Mouse (Mus musculus) embryonic fibroblast, embryonic 13.5 days (primary cell): ENCODE data around the gene Adgrb3. TPM values are rescaled to one million over a fixed set of nuclear protein-coding genes. Genes with fewer than 3 reads are reported as not detected.

Experiments
- H3K27ac ChIP-seq: 2 replicates; pipeline ENCODE4 v1.5.1; 2012; ENCODE audit warnings: low read length, control low read depth, inconsistent platforms; ENCODE audit not compliant: insufficient read depth
- H3K4me1 ChIP-seq: 2 replicates; pipeline ENCODE4 v1.6.1; 2011; ENCODE audit warnings: low read length; ENCODE audit not compliant: control insufficient read depth, insufficient read depth
- H3K4me3 ChIP-seq: 2 replicates; pipeline ENCODE4 v1.5.1; 2011; ENCODE audit warnings: mild to moderate bottlenecking, control low read depth, low read length; ENCODE audit not compliant: insufficient read depth
- CTCF ChIP-seq: IDR thresholded peaks from 2 replicates; pipeline ENCODE4 v1.5.1; 2011; ENCODE audit warnings: mild to moderate bottlenecking, control low read depth, low read length, moderate library complexity, borderline replicate concordance; ENCODE audit not compliant: insufficient read depth
- POLR2A ChIP-seq: IDR thresholded peaks from 2 replicates; pipeline ENCODE4 v1.6.1; 2011; ENCODE audit warnings: low read depth, mild to moderate bottlenecking, control low read depth, low read length, moderate library complexity
- polyA plus RNA-seq: library from polyadenylated mRNA; stranded (reverse); fragments of >200 nt; gene quantifications from 2 replicates; pipeline ENCODE4 v1.2.4, GENCODE M21; 2011; ENCODE audit warnings: low read depth; ENCODE audit not compliant: missing spikeins, insufficient read length

Adgrb3 gene
- polyA plus RNA-seq, 1 experiment = not detected

- no peak overlapping the region for H3K4me3 ChIP-seq
- TF ChIP-seq POLR2A (no peak), CTCF (no peak)
- H3K4me1 ChIP-seq = no peaks in the 10 kb centered on the region
- H3K27ac ChIP-seq = no peak overlapping the region
Measured at GRCm38 (mm10) chr1:25358554-25358953, 471.0 kb downstream of the Adgrb3 start.

DNA sequence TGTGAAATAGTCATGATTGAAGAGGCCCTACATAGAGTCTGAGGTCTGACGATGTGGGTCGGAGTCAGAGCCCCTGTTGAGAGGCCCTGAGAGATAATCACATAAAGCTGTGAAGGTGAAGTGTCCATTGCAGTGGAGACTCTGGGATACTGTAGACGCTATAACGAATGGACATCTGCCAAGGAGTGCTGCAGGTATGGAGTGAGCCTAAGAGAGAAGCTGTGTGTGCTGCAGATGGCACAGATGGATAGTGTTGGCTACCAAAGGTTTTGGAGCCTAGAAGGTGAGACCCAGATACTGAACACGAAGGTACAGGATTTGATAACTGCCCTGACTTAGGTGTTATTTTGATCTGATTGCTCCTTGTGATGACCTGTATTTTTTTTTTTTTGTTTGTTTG, 474.0 kb downstream of the Adgrb3 start:
- Histone ChIP-seq H3K4me3 (no peak overlapping the region), H3K27ac (no peak overlapping the region), H3K4me1 (no peaks in the 10 kb centered on the region)
- no peak for TF ChIP-seq POLR2A
- no peak for TF ChIP-seq CTCF

GRCm38 (mm10) chr1:25344876-25345275, 484.6 kb downstream of the Adgrb3 start:
- Histone ChIP-seq H3K4me3 (no peak overlapping the region), H3K27ac (no peak overlapping the region), H3K4me1 (no peaks in the 10 kb centered on the region)
- no peak for TF ChIP-seq POLR2A
- TF ChIP-seq CTCF = no peak

GRCm38 (mm10) chr1:25325406-25325805, 504.1 kb downstream of the Adgrb3 start:
- H3K4me1 ChIP-seq = no peaks in the 10 kb centered on the region
- TF ChIP-seq CTCF (no peak), POLR2A (no peak)
- no peak overlapping the region for H3K27ac ChIP-seq
- no peak overlapping the region for H3K4me3 ChIP-seq

- no peak overlapping the region for H3K4me3 ChIP-seq
- H3K27ac ChIP-seq = no peak overlapping the region
- TF ChIP-seq POLR2A = no peak
- TF ChIP-seq CTCF = no peak
- no peaks in the 10 kb centered on the region for H3K4me1 ChIP-seq
Measured at GRCm38 (mm10) chr1:25317142-25317541, 512.4 kb downstream of the Adgrb3 start.

GRCm38 (mm10) chr1:25312344-25312743, 517.2 kb downstream of the Adgrb3 start:
- Histone ChIP-seq H3K27ac (no peak overlapping the region), H3K4me3 (no peak overlapping the region), H3K4me1 (no peaks in the 10 kb centered on the region)
- TF ChIP-seq CTCF (no peak), POLR2A (no peak)

DNA sequence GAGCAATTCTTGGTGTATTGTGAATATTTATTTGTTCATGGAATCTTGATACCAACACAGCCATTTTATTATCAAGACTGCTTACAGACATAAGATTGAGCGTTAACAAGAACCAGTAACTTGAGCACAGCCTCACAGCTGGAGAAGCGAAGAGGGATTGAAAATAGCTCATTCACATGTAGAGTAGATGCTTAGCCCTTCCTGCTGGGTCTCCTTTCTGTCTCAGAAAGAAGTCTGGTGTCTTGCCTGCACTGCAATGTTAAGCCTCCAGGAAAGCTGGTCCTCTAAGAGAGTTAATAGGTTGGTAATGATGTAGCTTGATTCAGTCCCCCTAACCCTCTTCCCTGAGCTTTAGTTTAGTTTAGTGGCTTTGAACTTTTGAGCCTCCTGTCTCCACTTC, 519.4 kb downstream of the Adgrb3 start:
- Histone ChIP-seq H3K27ac (no peak overlapping the region), H3K4me1 (no peaks in the 10 kb centered on the region), H3K4me3 (no peak overlapping the region)
- no peak for TF ChIP-seq POLR2A
- no peak for TF ChIP-seq CTCF

GRCm38 (mm10) chr1:25281471-25281870, 548.0 kb downstream of the Adgrb3 start:
- no peaks in the 10 kb centered on the region for H3K4me1 ChIP-seq
- H3K27ac ChIP-seq = no peak overlapping the region
- no peak overlapping the region for H3K4me3 ChIP-seq
- TF ChIP-seq CTCF (no peak), POLR2A (no peak)

GRCm38 (mm10) chr1:25250562-25250961, 578.9 kb downstream of the Adgrb3 start:
- no peak overlapping the region for H3K27ac ChIP-seq
- no peak overlapping the region for H3K4me3 ChIP-seq
- no peaks in the 10 kb centered on the region for H3K4me1 ChIP-seq
- TF ChIP-seq POLR2A = no peak
- no peak for TF ChIP-seq CTCF

GRCm38 (mm10) chr1:25242436-25242835, 587.1 kb downstream of the Adgrb3 start:
- no peaks in the 10 kb centered on the region for H3K4me1 ChIP-seq
- no peak overlapping the region for H3K4me3 ChIP-seq
- H3K27ac ChIP-seq = no peak overlapping the region
- TF ChIP-seq CTCF = no peak
- TF ChIP-seq POLR2A = no peak

- no peak overlapping the region for H3K27ac ChIP-seq
- H3K4me3 ChIP-seq = no peak overlapping the region
- no peaks in the 10 kb centered on the region for H3K4me1 ChIP-seq
- TF ChIP-seq POLR2A (no peak), CTCF (no peak)
Measured at GRCm38 (mm10) chr1:25229245-25229750, 600.2 kb downstream of the Adgrb3 start.
